Mouse (Mus musculus): ENCODE measurements around the gene Gm20388. TPM values are rescaled to one million over a fixed set of nuclear protein-coding genes. Genes with fewer than 3 reads are reported as not detected.

The Gm20388 gene
- polyA plus RNA-seq, 1 experiment from 2014 or later = 12.4 TPM

GRCm38 (mm10) chr8:120004705-120005381 lies 94.2 kb downstream of the Gm20388 start:
- WGBS = 57% methylated on average over 2 of the region's 2 CpGs
- H3K27ac ChIP-seq (ENCODE audit: low read depth, low read length) = no peak overlapping the region

GRCm38 (mm10) chr8:120006645-120007160 lies 96.1 kb downstream of the Gm20388 start:
- Histone ChIP-seq H3K36me3 (ENCODE audit: control insufficient read depth, insufficient read depth, low read length) (no peaks in the 10 kb centered on the region), H3K27me3 (replicated peaks; ENCODE audit: control insufficient read depth, insufficient read depth, low read length) (no peaks in the 10 kb centered on the region; the same call in 1 of the 2 replicates), H3K4me3 (ENCODE audit: low read length) (no peak overlapping the region), H3K4me1 (ENCODE audit: control insufficient read depth, insufficient read depth, low read depth, low read length) (peaks cover 3% of the 10 kb centered on the region), H3K9me3 (ENCODE audit: control insufficient read depth, low read length) (no peaks in the 10 kb centered on the region), H3K9ac (ENCODE audit: low read depth, low read length) (no peak overlapping the region), H3K4me2 (ENCODE audit: low read length) (no peak overlapping the region), H3K27ac (ENCODE audit: low read depth, low read length) (no peak overlapping the region)
- 37% methylated on average over 9 of the region's 9 CpGs for WGBS
- ATAC-seq = peak; percentile 40; the same call in 1 of the 2 replicates

More at GRCm38 (mm10) chr8:120004705-120005381, 94.2 kb downstream of the Gm20388 start:
- no peak overlapping the region for H3K4me2 ChIP-seq (ENCODE audit: low read length)
- no peaks in the 10 kb centered on the region for H3K36me3 ChIP-seq (ENCODE audit: control insufficient read depth, insufficient read depth, low read length)
- no peak for ATAC-seq
- no peaks in the 10 kb centered on the region for H3K27me3 ChIP-seq (replicated peaks; ENCODE audit: control insufficient read depth, insufficient read depth, low read length)
- no peak overlapping the region for H3K9ac ChIP-seq (ENCODE audit: low read depth, low read length)
- H3K4me3 ChIP-seq (ENCODE audit: low read length) = no peak overlapping the region
- peaks cover 3% of the 10 kb centered on the region for H3K4me1 ChIP-seq (ENCODE audit: control insufficient read depth, insufficient read depth, low read depth, low read length)
- H3K9me3 ChIP-seq (ENCODE audit: control insufficient read depth, low read length) = no peaks in the 10 kb centered on the region

DNA sequence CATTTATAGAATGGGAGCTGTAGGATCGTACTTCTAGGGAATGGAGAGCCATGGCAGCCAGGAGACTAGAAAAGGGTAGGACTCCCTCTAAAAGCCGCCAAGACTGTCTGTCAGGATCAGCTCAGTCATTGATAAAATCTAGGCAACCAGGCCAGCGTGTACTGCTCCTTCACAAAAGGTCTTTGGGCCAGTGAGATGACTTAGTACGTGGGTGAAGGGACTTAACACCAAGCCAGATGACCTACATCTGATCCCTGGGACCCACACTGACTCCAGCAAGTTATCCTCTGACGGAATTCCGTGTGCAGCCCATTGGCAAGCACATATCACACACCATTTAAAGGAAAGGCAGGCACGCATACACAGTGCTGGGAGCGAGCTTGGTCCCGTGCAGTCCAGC lies 96.5 kb downstream of the Gm20388 start:
- Histone ChIP-seq H3K4me2 (ENCODE audit: low read length) (no peak overlapping the region), H3K9ac (ENCODE audit: low read depth, low read length) (no peak overlapping the region), H3K27me3 (replicated peaks; ENCODE audit: control insufficient read depth, insufficient read depth, low read length) (peaks cover 3% of the 10 kb centered on the region), H3K36me3 (ENCODE audit: control insufficient read depth, insufficient read depth, low read length) (no peaks in the 10 kb centered on the region), H3K9me3 (ENCODE audit: control insufficient read depth, low read length) (no peaks in the 10 kb centered on the region), H3K4me3 (ENCODE audit: low read length) (no peak overlapping the region), H3K27ac (ENCODE audit: low read depth, low read length) (no peak overlapping the region), H3K4me1 (ENCODE audit: control insufficient read depth, insufficient read depth, low read depth, low read length) (peaks cover 3% of the 10 kb centered on the region)
- no peak for ATAC-seq
- WGBS = 85% methylated on average over 9 of the region's 9 CpGs

GRCm38 (mm10) chr8:120009284-120009683 lies 98.6 kb downstream of the Gm20388 start:
- Histone ChIP-seq H3K9me3 (ENCODE audit: control insufficient read depth, low read length) (no peaks in the 10 kb centered on the region), H3K36me3 (ENCODE audit: control insufficient read depth, insufficient read depth, low read length) (no peaks in the 10 kb centered on the region), H3K4me2 (ENCODE audit: low read length) (no peak overlapping the region), H3K27ac (ENCODE audit: low read depth, low read length) (no peak overlapping the region), H3K9ac (ENCODE audit: low read depth, low read length) (no peak overlapping the region), H3K27me3 (replicated peaks; ENCODE audit: control insufficient read depth, insufficient read depth, low read length) (peaks cover 3% of the 10 kb centered on the region), H3K4me1 (ENCODE audit: control insufficient read depth, insufficient read depth, low read depth, low read length) (peaks cover under 1% of the 10 kb centered on the region), H3K4me3 (ENCODE audit: low read length) (no peak overlapping the region)
- WGBS = 74% methylated on average over 6 of the region's 6 CpGs
- ATAC-seq = no peak

DNA sequence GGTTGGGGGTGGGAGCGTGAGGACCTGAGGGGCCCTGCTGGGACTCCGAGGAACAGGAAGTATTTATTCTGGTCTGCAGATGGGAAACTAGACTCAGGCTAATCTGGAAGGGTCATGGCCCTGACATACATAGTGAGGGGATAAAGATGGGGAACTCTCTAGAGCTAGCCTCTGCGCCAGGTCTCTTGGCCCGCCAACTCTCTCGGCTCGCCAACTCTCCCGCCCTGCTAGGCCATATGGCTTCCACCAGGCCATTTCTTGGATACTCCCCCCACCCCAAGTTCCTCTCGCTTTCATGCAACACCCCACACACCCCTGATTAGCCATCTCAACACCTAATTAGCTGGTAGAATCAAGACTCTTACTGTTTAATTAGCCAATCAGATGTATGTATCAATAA lies 101.8 kb downstream of the Gm20388 start:
- Histone ChIP-seq H3K4me3 (ENCODE audit: low read length) (no peak overlapping the region), H3K27me3 (replicated peaks; ENCODE audit: control insufficient read depth, insufficient read depth, low read length) (peaks cover 3% of the 10 kb centered on the region), H3K27ac (ENCODE audit: low read depth, low read length) (no peak overlapping the region), H3K9me3 (ENCODE audit: control insufficient read depth, low read length) (no peaks in the 10 kb centered on the region), H3K9ac (ENCODE audit: low read depth, low read length) (no peak overlapping the region), H3K4me2 (ENCODE audit: low read length) (no peak overlapping the region), H3K36me3 (ENCODE audit: control insufficient read depth, insufficient read depth, low read length) (no peaks in the 10 kb centered on the region), H3K4me1 (ENCODE audit: control insufficient read depth, insufficient read depth, low read depth, low read length) (no peaks in the 10 kb centered on the region)
- no peak for ATAC-seq
- WGBS = 82% methylated on average over 8 of the region's 8 CpGs

DNA sequence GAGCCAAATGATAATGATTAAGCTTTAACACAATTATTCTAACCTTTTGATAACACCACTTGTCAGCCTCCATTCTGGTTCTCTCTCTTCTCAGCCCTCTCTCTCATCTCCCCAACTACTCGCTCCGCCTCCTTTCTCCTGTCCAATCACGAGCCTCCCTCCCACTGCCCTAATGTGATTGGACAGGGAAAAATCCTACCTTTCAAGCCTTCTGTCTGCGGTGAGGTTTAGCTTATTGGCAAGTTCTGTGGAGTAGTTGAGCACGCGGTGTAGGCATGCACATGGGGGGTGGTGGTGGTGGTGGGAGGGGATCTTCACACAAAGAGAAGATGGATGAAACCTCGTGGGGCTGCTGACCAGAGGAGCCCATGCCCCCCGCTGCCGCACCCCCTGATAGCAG lies 102.3 kb downstream of the Gm20388 start:
- H3K27me3 ChIP-seq (replicated peaks; ENCODE audit: control insufficient read depth, insufficient read depth, low read length) = peaks cover 3% of the 10 kb centered on the region
- H3K4me2 ChIP-seq (ENCODE audit: low read length) = no peak overlapping the region
- 26% methylated on average over 9 of the region's 9 CpGs for WGBS
- H3K9ac ChIP-seq (ENCODE audit: low read depth, low read length) = no peak overlapping the region
- no peak overlapping the region for H3K4me3 ChIP-seq (ENCODE audit: low read length)
- H3K27ac ChIP-seq (ENCODE audit: low read depth, low read length) = no peak overlapping the region
- H3K9me3 ChIP-seq (ENCODE audit: control insufficient read depth, low read length) = no peaks in the 10 kb centered on the region
- H3K4me1 ChIP-seq (ENCODE audit: control insufficient read depth, insufficient read depth, low read depth, low read length) = no peaks in the 10 kb centered on the region
- H3K36me3 ChIP-seq (ENCODE audit: control insufficient read depth, insufficient read depth, low read length) = no peaks in the 10 kb centered on the region
- ATAC-seq = no peak

GRCm38 (mm10) chr8:120014267-120015023 lies 103.8 kb downstream of the Gm20388 start:
- no peak overlapping the region for H3K4me2 ChIP-seq (ENCODE audit: low read length)
- no peaks in the 10 kb centered on the region for H3K36me3 ChIP-seq (ENCODE audit: control insufficient read depth, insufficient read depth, low read length)
- ATAC-seq = no peak
- no peaks in the 10 kb centered on the region for H3K4me1 ChIP-seq (ENCODE audit: control insufficient read depth, insufficient read depth, low read depth, low read length)
- no peak overlapping the region for H3K27ac ChIP-seq (ENCODE audit: low read depth, low read length)
- no peaks in the 10 kb centered on the region for H3K9me3 ChIP-seq (ENCODE audit: control insufficient read depth, low read length)
- WGBS = 72% methylated on average over 15 of the region's 15 CpGs
- peaks cover 3% of the 10 kb centered on the region for H3K27me3 ChIP-seq (replicated peaks; ENCODE audit: control insufficient read depth, insufficient read depth, low read length)
- no peak overlapping the region for H3K9ac ChIP-seq (ENCODE audit: low read depth, low read length)
- no peak overlapping the region for H3K4me3 ChIP-seq (ENCODE audit: low read length)

DNA sequence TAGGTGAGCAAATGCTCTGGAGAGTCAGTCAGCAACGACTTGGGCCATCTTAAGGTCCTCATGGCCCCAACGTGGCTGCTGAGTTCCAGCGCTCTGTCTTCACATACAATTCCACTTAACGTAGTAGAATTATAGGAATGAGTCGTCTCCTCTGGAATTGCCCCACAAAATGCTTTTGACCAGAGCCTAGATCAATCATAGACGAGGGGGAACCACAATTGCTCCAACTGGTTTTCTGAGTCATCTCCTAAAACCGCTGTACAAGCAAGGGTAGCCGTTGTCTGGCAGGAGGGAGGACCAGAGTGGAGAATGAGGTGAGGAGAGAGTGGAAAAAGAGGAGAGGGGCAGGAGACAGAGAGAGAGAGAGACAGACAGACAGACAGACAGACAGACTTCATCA lies 105.3 kb downstream of the Gm20388 start:
- H3K27me3 ChIP-seq (replicated peaks; ENCODE audit: control insufficient read depth, insufficient read depth, low read length) = peaks cover 3% of the 10 kb centered on the region; the same call in 1 of the 2 replicates
- no peak overlapping the region for H3K9ac ChIP-seq (ENCODE audit: low read depth, low read length)
- no peak overlapping the region for H3K4me2 ChIP-seq (ENCODE audit: low read length)
- no peaks in the 10 kb centered on the region for H3K9me3 ChIP-seq (ENCODE audit: control insufficient read depth, low read length)
- H3K36me3 ChIP-seq (ENCODE audit: control insufficient read depth, insufficient read depth, low read length) = no peaks in the 10 kb centered on the region
- no peak for ATAC-seq
- no peaks in the 10 kb centered on the region for H3K4me1 ChIP-seq (ENCODE audit: control insufficient read depth, insufficient read depth, low read depth, low read length)
- WGBS = 92% methylated on average over 8 of the region's 8 CpGs
- no peak overlapping the region for H3K27ac ChIP-seq (ENCODE audit: low read depth, low read length)
- H3K4me3 ChIP-seq (ENCODE audit: low read length) = no peak overlapping the region

DNA sequence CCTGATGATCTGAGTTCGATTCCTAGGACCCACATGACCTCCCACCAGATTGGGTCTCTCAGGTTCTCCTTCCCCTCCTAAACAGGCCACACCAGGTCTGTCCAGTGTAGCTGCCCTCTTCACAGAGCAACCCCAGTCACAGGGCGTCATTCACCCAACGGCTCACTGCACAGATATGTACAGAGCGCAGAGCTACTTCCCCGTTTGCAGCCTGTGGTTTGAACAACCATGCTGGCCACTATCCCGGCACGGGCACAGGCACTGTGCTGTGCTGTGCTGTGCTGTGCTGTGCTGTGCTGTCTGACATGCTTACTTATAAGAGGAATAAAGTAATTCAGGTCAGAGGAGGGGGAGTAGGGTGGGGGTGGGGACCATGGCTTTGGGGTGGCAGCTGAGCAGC lies 105.8 kb downstream of the Gm20388 start:
- ATAC-seq = no peak
- Histone ChIP-seq H3K4me1 (ENCODE audit: control insufficient read depth, insufficient read depth, low read depth, low read length) (no peaks in the 10 kb centered on the region), H3K9me3 (ENCODE audit: control insufficient read depth, low read length) (no peaks in the 10 kb centered on the region), H3K4me3 (ENCODE audit: low read length) (no peak overlapping the region), H3K9ac (ENCODE audit: low read depth, low read length) (no peak overlapping the region), H3K36me3 (ENCODE audit: control insufficient read depth, insufficient read depth, low read length) (no peaks in the 10 kb centered on the region), H3K27me3 (replicated peaks; ENCODE audit: control insufficient read depth, insufficient read depth, low read length) (peaks cover 3% of the 10 kb centered on the region; the same call in 1 of the 2 replicates), H3K4me2 (ENCODE audit: low read length) (no peak overlapping the region), H3K27ac (ENCODE audit: low read depth, low read length) (no peak overlapping the region)
- 85% methylated on average over 7 of the region's 7 CpGs for WGBS
